Mouse (Mus musculus): ENCODE results near the gene Kalrn. TPM values are rescaled to one million over a fixed set of nuclear protein-coding genes. Genes with fewer than 3 reads are reported as not detected.

The Kalrn gene
- polyA plus RNA-seq, 1 experiment from 2014 or later, result 9.2 TPM

DNA sequence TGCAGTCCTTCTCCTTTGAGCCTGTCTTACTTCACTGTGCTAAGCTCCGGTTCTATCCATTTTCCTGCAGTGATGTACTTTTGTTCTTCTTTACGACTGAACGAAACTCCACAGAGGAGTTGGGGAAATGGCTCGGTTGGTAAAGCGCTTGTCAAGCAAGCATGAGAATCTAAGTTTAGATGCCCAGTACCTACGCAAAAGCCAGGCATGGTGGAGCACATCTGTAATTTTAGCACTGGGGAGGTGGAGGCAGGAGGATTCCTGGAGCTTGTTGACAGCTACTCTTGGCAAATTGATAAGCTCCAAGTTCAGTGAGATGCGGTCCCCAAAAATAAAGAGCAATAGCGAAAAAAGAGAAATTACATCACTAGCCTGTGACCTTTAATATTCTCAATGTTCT, 82.1 kb downstream of the Kalrn start:
- peaks cover 27% of the 10 kb centered on the region for H3K4me1 ChIP-seq
- ATAC-seq (ENCODE audit: insufficient number of reproducible peaks, low FRiP score, low TSS enrichment, low read depth), result no peak
- H3K4me2 ChIP-seq, result no peak overlapping the region
- H3K36me3 ChIP-seq, result no peaks in the 10 kb centered on the region
- WGBS, result 71% methylated on average over 8 of the region's 8 CpGs
- no peaks in the 10 kb centered on the region for H3K9me3 ChIP-seq
- no peak overlapping the region for H3K27ac ChIP-seq
- no peaks in the 10 kb centered on the region for H3K27me3 ChIP-seq
- H3K4me3 ChIP-seq, result no peak overlapping the region
- no peak overlapping the region for H3K9ac ChIP-seq

DNA sequence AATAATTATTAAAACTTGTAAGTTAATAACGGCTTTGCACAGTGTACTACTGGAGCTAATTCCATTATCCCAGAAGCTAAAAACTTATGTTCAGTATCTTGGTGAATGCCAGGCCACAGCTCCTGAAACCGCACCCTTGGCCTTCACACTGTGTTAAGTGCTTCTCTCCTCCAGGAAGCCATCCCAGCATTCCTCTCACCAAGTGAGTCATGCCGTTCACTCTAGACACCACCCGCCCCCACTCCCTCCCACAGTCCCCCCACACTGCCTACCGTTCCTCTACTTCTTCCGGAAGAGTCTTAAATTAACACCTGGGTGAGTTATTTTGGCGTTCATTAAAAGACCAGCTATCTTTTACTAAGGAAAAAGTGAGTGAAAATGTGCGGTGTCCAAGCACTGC, 82.8 kb downstream of the Kalrn start:
- no peak overlapping the region for H3K9ac ChIP-seq
- no peak for ATAC-seq (ENCODE audit: insufficient number of reproducible peaks, low FRiP score, low TSS enrichment, low read depth)
- WGBS, result 36% methylated on average over 8 of the region's 8 CpGs
- no peaks in the 10 kb centered on the region for H3K27me3 ChIP-seq
- no peaks in the 10 kb centered on the region for H3K36me3 ChIP-seq
- H3K4me2 ChIP-seq, result no peak overlapping the region
- no peak overlapping the region for H3K27ac ChIP-seq
- H3K4me1 ChIP-seq, result peaks cover 27% of the 10 kb centered on the region
- H3K9me3 ChIP-seq, result no peaks in the 10 kb centered on the region
- no peak overlapping the region for H3K4me3 ChIP-seq

DNA sequence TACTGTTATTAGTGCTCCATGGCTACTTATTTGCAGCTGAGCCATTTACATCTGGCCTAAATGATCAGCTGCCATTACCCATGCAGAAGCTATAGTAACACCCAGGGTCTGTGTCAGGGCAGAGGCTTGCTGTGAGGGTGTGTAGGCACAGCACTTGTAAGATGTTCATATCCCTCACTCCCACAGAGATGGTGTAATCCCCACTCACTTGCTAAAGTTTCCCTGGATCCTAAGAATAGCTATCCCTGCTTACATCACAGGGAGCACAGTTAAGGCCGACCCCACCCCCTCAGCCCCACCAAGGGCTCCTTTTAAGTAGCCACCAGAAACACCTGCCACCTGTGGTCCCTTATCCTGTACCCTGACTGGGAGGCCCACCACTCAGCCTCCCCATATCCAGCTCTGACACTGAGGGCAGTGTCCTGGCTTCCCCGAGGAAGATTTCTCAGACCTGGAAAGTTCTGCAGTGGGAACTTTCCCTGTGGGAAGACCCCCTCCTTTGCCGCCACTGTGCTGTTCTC, 83.5 kb downstream of the Kalrn start:
- H3K9me3 ChIP-seq, result no peaks in the 10 kb centered on the region
- no peak for ATAC-seq (ENCODE audit: insufficient number of reproducible peaks, low FRiP score, low TSS enrichment, low read depth)
- H3K4me3 ChIP-seq, result no peak overlapping the region
- H3K27ac ChIP-seq, result no peak overlapping the region
- H3K27me3 ChIP-seq, result no peaks in the 10 kb centered on the region
- no peaks in the 10 kb centered on the region for H3K36me3 ChIP-seq
- H3K9ac ChIP-seq, result no peak overlapping the region
- H3K4me1 ChIP-seq, result peaks cover 27% of the 10 kb centered on the region
- H3K4me2 ChIP-seq, result no peak overlapping the region
- WGBS, result 47% methylated on average over 3 of the region's 3 CpGs

DNA sequence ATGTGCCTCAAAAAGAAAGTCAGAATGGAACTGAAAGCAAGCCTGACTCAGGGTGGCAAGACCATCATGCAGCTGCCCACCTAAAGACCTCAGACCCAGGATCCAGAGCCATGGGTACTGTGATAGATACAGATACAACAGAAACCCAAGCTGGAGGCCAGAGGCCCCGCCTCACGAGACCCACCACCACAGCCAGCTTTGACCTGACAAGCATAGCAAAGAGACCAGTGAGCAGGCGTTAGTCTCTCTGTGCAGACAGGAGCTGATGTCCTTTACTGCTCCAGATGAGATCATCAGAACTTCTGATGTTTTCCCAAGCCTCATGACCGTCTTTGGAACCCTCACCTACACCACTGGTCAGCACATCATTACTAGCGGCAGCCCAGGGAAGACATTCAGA, 85.5 kb downstream of the Kalrn start:
- H3K27me3 ChIP-seq, result no peaks in the 10 kb centered on the region
- H3K4me1 ChIP-seq, result peaks cover 16% of the 10 kb centered on the region
- no peak overlapping the region for H3K4me2 ChIP-seq
- no peak for ATAC-seq (ENCODE audit: insufficient number of reproducible peaks, low FRiP score, low TSS enrichment, low read depth)
- no peaks in the 10 kb centered on the region for H3K36me3 ChIP-seq
- 84% methylated on average over 5 of the region's 5 CpGs for WGBS
- no peak overlapping the region for H3K4me3 ChIP-seq
- no peak overlapping the region for H3K27ac ChIP-seq
- H3K9ac ChIP-seq, result no peak overlapping the region
- H3K9me3 ChIP-seq, result no peaks in the 10 kb centered on the region

DNA sequence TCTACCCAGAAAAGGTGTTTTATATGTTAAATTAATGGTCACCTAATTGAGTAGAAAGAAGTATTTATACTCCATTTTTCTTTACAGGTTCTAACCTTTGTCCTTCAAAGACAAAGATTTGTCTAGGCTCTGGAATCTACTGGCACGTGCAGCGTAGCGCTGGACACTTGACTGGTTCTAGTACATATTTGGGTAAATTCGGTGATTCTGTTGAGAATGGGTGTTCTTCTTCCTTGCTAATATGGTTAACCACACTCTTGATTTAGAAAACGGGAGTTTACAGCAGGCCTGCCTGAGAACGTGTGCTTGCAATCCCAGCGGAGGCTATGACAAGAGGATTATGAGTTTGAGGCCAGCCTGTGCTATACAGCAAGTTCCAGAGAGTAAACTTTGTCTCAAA, 86.1 kb downstream of the Kalrn start:
- H3K9ac ChIP-seq, result no peak overlapping the region
- no peak overlapping the region for H3K4me3 ChIP-seq
- WGBS, result 87% methylated on average over 7 of the region's 7 CpGs
- no peak for ATAC-seq (ENCODE audit: insufficient number of reproducible peaks, low FRiP score, low TSS enrichment, low read depth)
- no peaks in the 10 kb centered on the region for H3K27me3 ChIP-seq
- no peaks in the 10 kb centered on the region for H3K9me3 ChIP-seq
- H3K27ac ChIP-seq, result no peak overlapping the region
- peaks cover 16% of the 10 kb centered on the region for H3K4me1 ChIP-seq
- no peak overlapping the region for H3K4me2 ChIP-seq
- no peaks in the 10 kb centered on the region for H3K36me3 ChIP-seq

DNA sequence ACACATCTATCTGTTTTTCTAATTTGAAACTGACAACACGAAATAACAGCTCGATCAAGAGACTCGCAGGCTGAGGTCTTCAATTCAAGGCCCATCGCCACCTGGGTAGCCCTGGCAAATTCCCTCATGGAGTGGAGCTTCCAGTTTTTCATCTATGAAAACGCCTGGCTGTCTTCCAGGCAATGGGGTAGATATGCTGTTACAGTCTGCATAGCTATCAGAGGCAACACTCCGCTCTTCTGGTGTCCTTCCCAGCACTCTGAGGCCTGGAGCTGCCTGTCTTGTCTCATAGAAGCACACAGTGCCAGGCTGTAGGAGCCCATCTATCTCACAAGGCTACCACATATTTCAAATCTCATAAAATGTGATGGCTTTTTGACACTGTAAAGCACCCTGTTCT, 87.8 kb downstream of the Kalrn start:
- 74% methylated on average over 6 of the region's 6 CpGs for WGBS
- H3K36me3 ChIP-seq, result no peaks in the 10 kb centered on the region
- H3K27ac ChIP-seq, result no peak overlapping the region
- no peak overlapping the region for H3K4me2 ChIP-seq
- no peak overlapping the region for H3K4me3 ChIP-seq
- no peaks in the 10 kb centered on the region for H3K27me3 ChIP-seq
- H3K4me1 ChIP-seq, result peaks cover 11% of the 10 kb centered on the region
- no peak overlapping the region for H3K9ac ChIP-seq
- no peaks in the 10 kb centered on the region for H3K9me3 ChIP-seq
- ATAC-seq (ENCODE audit: insufficient number of reproducible peaks, low FRiP score, low TSS enrichment, low read depth), result no peak

DNA sequence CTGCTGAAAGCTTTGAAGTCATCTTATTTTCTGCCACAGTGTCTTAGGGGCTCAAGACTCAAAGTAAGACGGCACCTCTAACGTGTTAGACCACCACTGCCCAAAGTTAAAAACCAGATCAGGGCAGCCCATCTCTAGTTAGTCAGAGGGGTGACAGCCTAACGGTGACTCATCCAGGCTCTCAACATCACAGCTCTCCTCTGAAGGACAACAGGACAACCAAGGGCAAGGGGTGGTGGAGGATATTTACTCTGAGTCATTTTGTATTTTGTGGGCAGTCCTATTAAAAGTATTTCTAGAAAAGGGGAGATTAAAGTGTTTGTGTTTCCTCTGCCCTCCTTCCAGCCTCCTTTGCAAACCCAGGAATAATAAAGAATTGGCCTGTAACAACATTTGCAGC, 88.4 kb downstream of the Kalrn start:
- WGBS, result 61% methylated on average over 3 of the region's 3 CpGs
- Histone ChIP-seq H3K36me3 (no peaks in the 10 kb centered on the region), H3K4me2 (no peak overlapping the region), H3K9ac (no peak overlapping the region), H3K4me3 (no peak overlapping the region), H3K9me3 (no peaks in the 10 kb centered on the region), H3K27ac (no peak overlapping the region), H3K4me1 (peaks cover 7% of the 10 kb centered on the region), H3K27me3 (no peaks in the 10 kb centered on the region)
- no peak for ATAC-seq (ENCODE audit: insufficient number of reproducible peaks, low FRiP score, low TSS enrichment, low read depth)

DNA sequence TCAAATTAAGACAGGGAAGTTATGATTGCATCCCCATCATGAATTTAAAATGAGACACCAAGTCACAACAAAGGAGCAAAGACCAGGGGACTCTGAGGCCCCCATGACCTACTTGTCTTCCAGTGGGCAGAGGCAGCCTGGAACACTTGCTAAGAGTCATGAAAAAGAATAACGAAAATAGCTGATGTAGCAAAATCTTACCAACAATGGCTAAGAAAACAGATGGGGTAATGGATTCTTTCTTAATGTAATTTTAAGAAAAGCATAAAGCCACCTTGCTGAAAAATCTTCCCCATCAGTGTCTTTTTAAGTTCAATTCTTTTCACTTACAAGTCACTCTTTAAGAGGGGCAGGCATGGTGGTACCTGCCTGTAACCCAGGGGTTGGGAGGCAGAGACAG, 89.1 kb downstream of the Kalrn start:
- H3K36me3 ChIP-seq, result no peaks in the 10 kb centered on the region
- no peak overlapping the region for H3K27ac ChIP-seq
- no peak overlapping the region for H3K4me2 ChIP-seq
- peaks cover 6% of the 10 kb centered on the region; the same call in 1 of the 2 replicates for H3K4me1 ChIP-seq
- no peaks in the 10 kb centered on the region for H3K9me3 ChIP-seq
- no peak for ATAC-seq (ENCODE audit: insufficient number of reproducible peaks, low FRiP score, low TSS enrichment, low read depth)
- 72% methylated on average over 1 of the region's 1 CpGs for WGBS
- no peaks in the 10 kb centered on the region for H3K27me3 ChIP-seq
- H3K4me3 ChIP-seq, result no peak overlapping the region
- H3K9ac ChIP-seq, result no peak overlapping the region

DNA sequence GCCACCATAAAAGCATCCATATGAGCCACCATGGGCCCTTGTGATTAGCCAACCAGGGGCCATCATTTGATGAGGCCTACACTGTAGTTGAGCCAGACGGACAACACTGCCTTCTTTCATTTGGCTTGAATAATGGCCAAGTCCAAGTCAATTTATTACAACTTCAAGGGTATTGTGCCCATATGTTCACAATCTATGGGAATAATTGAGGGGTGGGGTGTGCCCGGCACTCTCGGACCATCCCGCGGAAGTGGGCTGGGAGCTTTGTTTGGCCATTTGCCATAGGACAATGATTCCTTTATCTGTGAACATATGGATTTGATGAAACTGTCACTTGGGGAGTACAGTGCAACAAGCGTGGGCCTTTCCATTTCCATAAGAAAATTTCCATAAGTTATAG, 89.6 kb downstream of the Kalrn start:
- ATAC-seq (ENCODE audit: insufficient number of reproducible peaks, low FRiP score, low TSS enrichment, low read depth), result no peak
- Histone ChIP-seq H3K27me3 (no peaks in the 10 kb centered on the region), H3K9ac (no peak overlapping the region), H3K36me3 (no peaks in the 10 kb centered on the region), H3K9me3 (no peaks in the 10 kb centered on the region), H3K4me3 (no peak overlapping the region), H3K4me1 (peaks cover 6% of the 10 kb centered on the region; the same call in 1 of the 2 replicates), H3K4me2 (no peak overlapping the region), H3K27ac (no peak overlapping the region)
- WGBS, result 48% methylated on average over 6 of the region's 6 CpGs

DNA sequence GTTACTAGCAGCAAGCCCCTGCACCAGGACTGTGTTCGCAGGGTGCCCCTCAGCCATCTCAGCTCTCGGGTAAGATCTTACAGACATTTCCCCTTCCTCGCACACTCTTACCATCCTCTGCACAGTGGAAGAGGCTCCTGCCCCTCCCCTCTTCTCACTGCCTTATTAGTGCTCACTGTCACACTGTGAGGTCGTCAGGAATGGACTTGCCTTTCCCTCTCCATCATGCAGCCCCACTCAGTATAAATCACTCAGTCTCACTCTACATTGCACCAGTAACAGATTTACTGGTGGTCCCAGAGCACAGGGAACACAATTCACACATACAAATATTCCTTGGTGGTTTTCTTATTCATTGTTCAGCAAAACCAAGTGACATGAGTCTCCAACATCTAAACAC, 98.6 kb downstream of the Kalrn start:
- ATAC-seq (ENCODE audit: insufficient number of reproducible peaks, low FRiP score, low TSS enrichment, low read depth), result no peak
- WGBS, result 56% methylated on average over 4 of the region's 4 CpGs
- Histone ChIP-seq H3K36me3 (no peaks in the 10 kb centered on the region), H3K27ac (no peak overlapping the region), H3K9ac (no peak overlapping the region), H3K4me1 (peaks cover 8% of the 10 kb centered on the region), H3K4me2 (no peak overlapping the region), H3K27me3 (no peaks in the 10 kb centered on the region), H3K9me3 (no peaks in the 10 kb centered on the region), H3K4me3 (no peak overlapping the region)

DNA sequence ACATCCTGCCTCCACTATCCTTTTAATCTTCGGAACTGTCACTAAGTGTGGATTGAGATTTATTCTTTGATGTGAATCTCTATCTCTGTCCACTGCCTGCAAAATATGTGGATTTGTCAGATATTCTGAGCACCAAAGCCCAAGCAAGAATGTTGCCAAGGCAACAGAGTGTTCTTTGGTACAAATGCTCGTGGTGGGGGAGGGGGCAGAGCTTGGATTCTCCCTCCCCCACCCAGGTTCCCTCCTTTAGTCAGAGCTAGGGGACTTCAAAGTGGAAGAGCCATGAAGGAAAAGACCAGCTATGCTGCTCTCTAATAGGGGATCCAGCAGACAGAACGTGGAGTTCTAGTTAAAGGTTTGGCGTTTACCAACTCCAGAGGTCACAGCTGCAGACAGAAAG, 99.4 kb downstream of the Kalrn start:
- Histone ChIP-seq H3K27me3 (no peaks in the 10 kb centered on the region), H3K4me2 (no peak overlapping the region), H3K4me1 (peaks cover 17% of the 10 kb centered on the region), H3K4me3 (no peak overlapping the region), H3K9me3 (no peaks in the 10 kb centered on the region), H3K27ac (no peak overlapping the region), H3K36me3 (no peaks in the 10 kb centered on the region), H3K9ac (no peak overlapping the region)
- WGBS, result 50% methylated on average over 4 of the region's 4 CpGs
- no peak for ATAC-seq (ENCODE audit: insufficient number of reproducible peaks, low FRiP score, low TSS enrichment, low read depth)

DNA sequence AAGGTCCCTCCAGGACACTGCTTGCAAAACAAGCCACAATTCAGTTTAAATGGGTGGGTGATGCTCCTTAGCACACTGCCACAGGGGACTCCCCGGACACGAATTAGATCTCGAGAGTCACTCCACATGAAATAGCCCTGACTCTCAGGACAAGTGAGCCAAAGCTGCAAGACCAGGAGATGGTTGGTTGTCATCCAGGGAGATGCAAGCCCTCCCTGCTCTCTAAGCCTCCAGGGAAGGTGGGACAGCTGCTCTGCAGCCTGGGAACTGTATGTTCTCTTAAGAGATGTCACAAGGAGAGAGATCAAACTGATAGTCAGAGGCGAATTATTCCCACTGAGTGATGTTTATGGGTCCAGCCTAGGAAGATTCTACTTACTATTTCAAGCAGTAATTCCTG, 101.9 kb downstream of the Kalrn start:
- Histone ChIP-seq H3K9ac (no peak overlapping the region), H3K27ac (no peak overlapping the region), H3K9me3 (no peaks in the 10 kb centered on the region), H3K27me3 (no peaks in the 10 kb centered on the region), H3K36me3 (no peaks in the 10 kb centered on the region), H3K4me3 (no peak overlapping the region), H3K4me1 (peaks cover 18% of the 10 kb centered on the region), H3K4me2 (no peak overlapping the region)
- no peak for ATAC-seq (ENCODE audit: insufficient number of reproducible peaks, low FRiP score, low TSS enrichment, low read depth)
- WGBS, result 77% methylated on average over 4 of the region's 4 CpGs

DNA sequence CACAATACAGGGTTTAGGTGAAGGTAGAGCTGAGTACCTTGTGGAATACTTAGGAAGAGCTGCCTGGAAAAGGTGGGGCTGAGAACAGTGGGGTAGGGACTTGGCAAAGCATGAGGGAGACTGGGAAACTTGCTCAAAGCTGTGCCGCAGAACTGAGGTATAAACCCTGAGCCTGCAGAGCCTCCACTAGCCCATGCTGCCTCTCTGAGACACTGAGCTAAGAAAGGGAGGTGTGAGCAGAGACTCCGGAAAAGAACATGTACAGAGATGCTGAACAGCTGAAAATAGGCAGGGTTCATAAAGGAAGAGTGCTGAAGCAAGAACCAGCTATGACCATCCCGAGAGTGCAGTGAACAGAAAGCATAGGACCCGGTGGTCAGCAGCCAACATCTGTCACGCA, 103.0 kb downstream of the Kalrn start:
- no peak overlapping the region for H3K4me2 ChIP-seq
- H3K36me3 ChIP-seq, result no peaks in the 10 kb centered on the region
- no peak overlapping the region for H3K27ac ChIP-seq
- H3K9ac ChIP-seq, result no peak overlapping the region
- 60% methylated on average over 5 of the region's 5 CpGs for WGBS
- H3K9me3 ChIP-seq, result no peaks in the 10 kb centered on the region
- no peaks in the 10 kb centered on the region for H3K27me3 ChIP-seq
- H3K4me3 ChIP-seq, result no peak overlapping the region
- no peak for ATAC-seq (ENCODE audit: insufficient number of reproducible peaks, low FRiP score, low TSS enrichment, low read depth)
- H3K4me1 ChIP-seq, result peaks cover 18% of the 10 kb centered on the region

Measured in limb, embryonic 15.5 days (tissue).